Mouse (Mus musculus) liver, embryonic 14.5 days (tissue): ENCODE results near the gene Gm20721.

Source experiments
- CTCF ChIP-seq: IDR thresholded peaks from 2 replicates; pipeline ENCODE4 v1.5.1; 2016; ENCODE audit warnings: antibody characterized with exemption, low read depth, control low read depth
- EP300 ChIP-seq: IDR thresholded peaks from 2 replicates; pipeline ENCODE4 v1.6.1; 2016; ENCODE audit warnings: antibody characterized with exemption, low read depth

- TF ChIP-seq EP300 (no peak), CTCF (no peak)
Observed at GRCm38 (mm10) chr2:174299091-174299770, 47.3 kb downstream of the Gm20721 start.
